Mouse (Mus musculus): ENCODE data around the gene Taf11. TPM values are rescaled to one million over a fixed set of nuclear protein-coding genes. Genes with fewer than 3 reads are reported as not detected.

Taf11 gene
- polyA plus RNA-seq, 1 experiment from 2014 or later: 20.6 TPM

GRCm38 (mm10) chr17:27930291-27930690, 20.6 kb upstream of the Taf11 start:
- ATAC-seq (ENCODE audit: low read depth): no peak
- 68% methylated on average over 5 of the region's 5 CpGs for WGBS (ENCODE audit: insufficient replicate concordance)

GRCm38 (mm10) chr17:27925504-27925903, 15.9 kb upstream of the Taf11 start:
- no peak overlapping the region for H3K4me3 ChIP-seq (ENCODE audit: low read depth, low read length)
- no peak overlapping the region for H3K4me2 ChIP-seq (ENCODE audit: low read depth, low read length)
- H3K9ac ChIP-seq (ENCODE audit: low read depth, low read length): no peak overlapping the region
- no peak overlapping the region for H3K27ac ChIP-seq (ENCODE audit: low read length)
- no peaks in the 10 kb centered on the region for H3K27me3 ChIP-seq (ENCODE audit: control insufficient read depth, insufficient read depth, low read depth, low read length)
- ATAC-seq (ENCODE audit: low read depth): peak; percentile 32; the same call in 1 of the 2 replicates
- 55% methylated on average over 7 of the region's 7 CpGs for WGBS (ENCODE audit: insufficient replicate concordance)
- H3K9me3 ChIP-seq (replicated peaks; ENCODE audit: control insufficient read depth, low read length): no peaks in the 10 kb centered on the region
- peaks cover 3% of the 10 kb centered on the region for H3K4me1 ChIP-seq (ENCODE audit: control insufficient read depth, low read depth, low read length)
- no peaks in the 10 kb centered on the region for H3K36me3 ChIP-seq (ENCODE audit: control insufficient read depth, insufficient read depth)

More at GRCm38 (mm10) chr17:27930291-27930690, 20.6 kb upstream of the Taf11 start:
- Histone ChIP-seq H3K36me3 (ENCODE audit: control insufficient read depth, insufficient read depth) (no peaks in the 10 kb centered on the region), H3K4me3 (ENCODE audit: low read depth, low read length) (no peak overlapping the region), H3K4me2 (ENCODE audit: low read depth, low read length) (no peak overlapping the region), H3K4me1 (ENCODE audit: control insufficient read depth, low read depth, low read length) (no peaks in the 10 kb centered on the region; the same call in 1 of the 2 replicates), H3K27ac (ENCODE audit: low read length) (no peak overlapping the region), H3K9me3 (replicated peaks; ENCODE audit: control insufficient read depth, low read length) (no peaks in the 10 kb centered on the region), H3K9ac (ENCODE audit: low read depth, low read length) (no peak overlapping the region), H3K27me3 (ENCODE audit: control insufficient read depth, insufficient read depth, low read depth, low read length) (no peaks in the 10 kb centered on the region)

GRCm38 (mm10) chr17:27925054-27925453, 15.4 kb upstream of the Taf11 start:
- Histone ChIP-seq H3K4me1 (ENCODE audit: control insufficient read depth, low read depth, low read length) (peaks cover 3% of the 10 kb centered on the region), H3K27ac (ENCODE audit: low read length) (no peak overlapping the region), H3K36me3 (ENCODE audit: control insufficient read depth, insufficient read depth) (no peaks in the 10 kb centered on the region), H3K27me3 (ENCODE audit: control insufficient read depth, insufficient read depth, low read depth, low read length) (no peaks in the 10 kb centered on the region), H3K9me3 (replicated peaks; ENCODE audit: control insufficient read depth, low read length) (no peaks in the 10 kb centered on the region), H3K9ac (ENCODE audit: low read depth, low read length) (no peak overlapping the region), H3K4me3 (ENCODE audit: low read depth, low read length) (no peak overlapping the region), H3K4me2 (ENCODE audit: low read depth, low read length) (no peak overlapping the region)
- no peak for ATAC-seq (ENCODE audit: low read depth)
- 63% methylated on average over 4 of the region's 4 CpGs for WGBS (ENCODE audit: insufficient replicate concordance)

- H3K4me1 ChIP-seq (ENCODE audit: control insufficient read depth, low read depth, low read length): peaks cover 3% of the 10 kb centered on the region
- no peak overlapping the region for H3K4me2 ChIP-seq (ENCODE audit: low read depth, low read length)
- no peaks in the 10 kb centered on the region for H3K27me3 ChIP-seq (ENCODE audit: control insufficient read depth, insufficient read depth, low read depth, low read length)
- H3K9me3 ChIP-seq (replicated peaks; ENCODE audit: control insufficient read depth, low read length): no peaks in the 10 kb centered on the region
- no peak overlapping the region for H3K4me3 ChIP-seq (ENCODE audit: low read depth, low read length)
- no peak overlapping the region for H3K9ac ChIP-seq (ENCODE audit: low read depth, low read length)
- WGBS (ENCODE audit: insufficient replicate concordance): 71% methylated on average over 11 of the region's 11 CpGs
- no peak overlapping the region for H3K27ac ChIP-seq (ENCODE audit: low read length)
- no peaks in the 10 kb centered on the region for H3K36me3 ChIP-seq (ENCODE audit: control insufficient read depth, insufficient read depth)
- ATAC-seq (ENCODE audit: low read depth): no peak
Measured at GRCm38 (mm10) chr17:27922174-27922712, 12.6 kb upstream of the Taf11 start.

- H3K4me3 ChIP-seq (ENCODE audit: low read depth, low read length): no peak overlapping the region
- no peak overlapping the region for H3K4me2 ChIP-seq (ENCODE audit: low read depth, low read length)
- H3K36me3 ChIP-seq (ENCODE audit: control insufficient read depth, insufficient read depth): no peaks in the 10 kb centered on the region
- no peaks in the 10 kb centered on the region for H3K9me3 ChIP-seq (replicated peaks; ENCODE audit: control insufficient read depth, low read length)
- H3K27ac ChIP-seq (ENCODE audit: low read length): no peak overlapping the region
- no peak for ATAC-seq (ENCODE audit: low read depth)
- peaks cover 3% of the 10 kb centered on the region for H3K4me1 ChIP-seq (ENCODE audit: control insufficient read depth, low read depth, low read length)
- no peaks in the 10 kb centered on the region for H3K27me3 ChIP-seq (ENCODE audit: control insufficient read depth, insufficient read depth, low read depth, low read length)
- WGBS (ENCODE audit: insufficient replicate concordance): 59% methylated on average over 4 of the region's 4 CpGs
- no peak overlapping the region for H3K9ac ChIP-seq (ENCODE audit: low read depth, low read length)
Measured at GRCm38 (mm10) chr17:27920676-27921075, 11.0 kb upstream of the Taf11 start.

GRCm38 (mm10) chr17:27916366-27916765, 6.7 kb upstream of the Taf11 start:
- no peak for ATAC-seq (ENCODE audit: low read depth)
- Histone ChIP-seq H3K4me2 (ENCODE audit: low read depth, low read length) (no peak overlapping the region), H3K27me3 (ENCODE audit: control insufficient read depth, insufficient read depth, low read depth, low read length) (no peaks in the 10 kb centered on the region), H3K27ac (ENCODE audit: low read length) (no peak overlapping the region), H3K4me1 (ENCODE audit: control insufficient read depth, low read depth, low read length) (no peaks in the 10 kb centered on the region; the same call in 1 of the 2 replicates), H3K4me3 (ENCODE audit: low read depth, low read length) (no peak overlapping the region), H3K9me3 (replicated peaks; ENCODE audit: control insufficient read depth, low read length) (no peaks in the 10 kb centered on the region), H3K9ac (ENCODE audit: low read depth, low read length) (no peak overlapping the region), H3K36me3 (ENCODE audit: control insufficient read depth, insufficient read depth) (no peaks in the 10 kb centered on the region)
- 77% methylated on average over 4 of the region's 4 CpGs for WGBS (ENCODE audit: insufficient replicate concordance)

GRCm38 (mm10) chr17:27914742-27915141, 5.1 kb upstream of the Taf11 start:
- peaks cover 12% of the 10 kb centered on the region for H3K4me1 ChIP-seq (ENCODE audit: control insufficient read depth, low read depth, low read length)
- H3K36me3 ChIP-seq (ENCODE audit: control insufficient read depth, insufficient read depth): no peaks in the 10 kb centered on the region
- no peaks in the 10 kb centered on the region for H3K9me3 ChIP-seq (replicated peaks; ENCODE audit: control insufficient read depth, low read length)
- no peak overlapping the region for H3K27ac ChIP-seq (ENCODE audit: low read length)
- no peak overlapping the region for H3K9ac ChIP-seq (ENCODE audit: low read depth, low read length)
- no peak overlapping the region for H3K4me3 ChIP-seq (ENCODE audit: low read depth, low read length)
- no peaks in the 10 kb centered on the region for H3K27me3 ChIP-seq (ENCODE audit: control insufficient read depth, insufficient read depth, low read depth, low read length)
- 63% methylated on average over 4 of the region's 4 CpGs for WGBS (ENCODE audit: insufficient replicate concordance)
- no peak for ATAC-seq (ENCODE audit: low read depth)
- H3K4me2 ChIP-seq (ENCODE audit: low read depth, low read length): no peak overlapping the region

GRCm38 (mm10) chr17:27911371-27911770, 1.7 kb upstream of the Taf11 start:
- no peak overlapping the region for H3K27ac ChIP-seq (ENCODE audit: low read length)
- no peaks in the 10 kb centered on the region for H3K27me3 ChIP-seq (ENCODE audit: control insufficient read depth, insufficient read depth, low read depth, low read length)
- no peak overlapping the region for H3K4me2 ChIP-seq (ENCODE audit: low read depth, low read length)
- ATAC-seq (ENCODE audit: low read depth): no peak
- WGBS (ENCODE audit: insufficient replicate concordance): 74% methylated on average over 7 of the region's 7 CpGs
- H3K4me3 ChIP-seq (ENCODE audit: low read depth, low read length): no peak overlapping the region
- peaks cover 23% of the 10 kb centered on the region for H3K4me1 ChIP-seq (ENCODE audit: control insufficient read depth, low read depth, low read length)
- no peaks in the 10 kb centered on the region for H3K9me3 ChIP-seq (replicated peaks; ENCODE audit: control insufficient read depth, low read length)
- no peak overlapping the region for H3K9ac ChIP-seq (ENCODE audit: low read depth, low read length)
- H3K36me3 ChIP-seq (ENCODE audit: control insufficient read depth, insufficient read depth): no peaks in the 10 kb centered on the region

- Histone ChIP-seq H3K4me3 (ENCODE audit: low read depth, low read length) (peak within 1 kb of the TSS; percentile 97), H3K27me3 (ENCODE audit: control insufficient read depth, insufficient read depth, low read depth, low read length) (no peaks in the 10 kb centered on the region), H3K27ac (ENCODE audit: low read length) (peak within 1 kb of the TSS; percentile 91), H3K36me3 (ENCODE audit: control insufficient read depth, insufficient read depth) (no peaks in the 10 kb centered on the region), H3K4me2 (ENCODE audit: low read depth, low read length) (peak within 1 kb of the TSS; percentile 98), H3K4me1 (ENCODE audit: control insufficient read depth, low read depth, low read length) (peaks cover 25% of the 10 kb centered on the region), H3K9me3 (replicated peaks; ENCODE audit: control insufficient read depth, low read length) (no peaks in the 10 kb centered on the region), H3K9ac (ENCODE audit: low read depth, low read length) (peak within 1 kb of the TSS; percentile 91)
- under 1% methylated on average over 73 of the region's 78 CpGs for WGBS (ENCODE audit: insufficient replicate concordance)
- peak; percentile 88 for ATAC-seq (ENCODE audit: low read depth)
Measured at GRCm38 (mm10) chr17:27908888-27909621, 589 bp downstream of the Taf11 start, which contains the start of gene Anks1. TSS of gene Anks1 (plus strand) at chr17:27909306.

All from liver, embryonic 16.5 days (tissue).